Mouse (Mus musculus) mammary gland, adult 2 months (tissue): Measurements from ENCODE around the gene Wfdc18. TPM values are rescaled to one million over a fixed set of nuclear protein-coding genes. Genes with fewer than 3 reads are reported as not detected.

Source experiments
- polyA plus RNA-seq: library from polyadenylated mRNA; depleted of rRNA; stranded (reverse); fragments of >200 nt; gene quantifications from 2 replicates; pipeline ENCODE4 v1.2.3, GENCODE M21; 2012; ENCODE audit warnings: low replicate concordance; rRNA removed

Gene Wfdc18
- polyA plus RNA-seq = 51.7 and 105 TPM in 2 replicates

DNA sequence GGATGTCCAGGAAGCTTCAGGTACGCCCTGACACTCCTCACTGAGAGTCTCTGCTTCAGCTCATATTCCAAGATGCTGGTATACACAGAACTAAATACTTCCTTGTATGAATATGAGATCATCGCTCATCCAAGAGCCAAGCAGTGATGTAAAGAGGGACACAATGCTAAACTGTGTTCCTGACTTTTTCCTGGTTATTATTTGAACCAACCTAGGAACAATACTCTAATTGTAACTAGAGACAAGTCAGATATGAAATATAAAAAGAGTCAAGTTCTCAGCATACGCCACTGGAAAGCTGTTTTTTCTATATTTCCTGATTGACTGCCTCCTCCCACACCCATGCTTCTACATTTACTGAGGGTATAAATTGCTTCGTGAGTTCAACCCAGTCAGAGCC is at the start of gene Wfdc18:
Wfdc18 (plus strand) TSS at position 301 of the 400 bp plus-strand sequence.

GRCm38 (mm10) chr11:83662204-83662603 is 46.6 kb upstream of the Wfdc18 start, which contains the start of gene Ccl4:
Gene Ccl4 (plus strand): TSS chr11:83662584.

GRCm38 (mm10) chr11:83703705-83704104 is 5.1 kb upstream of the Wfdc18 start, which contains the start of gene Wfdc17:
Gene Wfdc17 (plus strand): TSS chr11:83703991.

DNA sequence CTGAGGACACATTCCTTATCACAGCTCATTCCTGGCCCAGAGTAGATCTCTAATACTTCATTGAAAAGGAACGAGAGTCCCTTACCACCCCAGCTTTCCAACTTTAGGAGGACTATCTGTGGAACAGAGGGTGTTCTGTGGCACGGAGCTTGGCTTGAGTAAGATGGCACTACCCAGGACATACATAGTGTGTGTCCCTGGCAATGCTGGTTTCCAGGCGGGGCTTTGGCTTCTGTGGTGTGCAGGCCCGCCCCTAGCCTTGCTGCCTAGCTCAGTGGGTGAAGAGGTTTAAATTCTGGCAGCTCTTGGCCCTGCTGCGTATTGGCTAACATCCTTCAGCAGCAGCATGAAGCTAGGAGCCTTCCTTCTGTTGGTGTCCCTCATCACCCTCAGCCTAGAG is 37.9 kb downstream of the Wfdc18 start, which contains the start of gene Wfdc21:
Wfdc21 (plus strand) TSS at position 260 of the 400 bp plus-strand sequence.

GRCm38 (mm10) chr11:83753581-83754181 is 44.9 kb downstream of the Wfdc18 start, which contains the start of gene Heatr6:
Gene Heatr6 (plus strand): TSS chr11:83753696.

Other genes with a start within 250 kb of the Wfdc18 start
- gene Mmp28, start 245.9 kb upstream of the Wfdc18 start, polyA plus RNA-seq = 16.7 and 33.4 TPM in 2 replicates
- 4.1 and 5.1 TPM in 2 replicates for gene Taf15, start 235.9 kb upstream of the Wfdc18 start, polyA plus RNA-seq
- 0.19 TPM in 2 replicates for gene Heatr9, start 186.8 kb upstream of the Wfdc18 start, polyA plus RNA-seq
- 640 and 1,485 TPM in 2 replicates for gene Ccl5, start 178.5 kb upstream of the Wfdc18 start, polyA plus RNA-seq
- 8.7 and 25.6 TPM in 2 replicates for gene Ccl9, start 130.4 kb upstream of the Wfdc18 start, polyA plus RNA-seq
- gene Ccl6, start 115.9 kb upstream of the Wfdc18 start, polyA plus RNA-seq = 31.5 and 59.5 TPM in 2 replicates
- not detected in 2 replicates for gene Rpl9-ps1, start 63.4 kb upstream of the Wfdc18 start, polyA plus RNA-seq
- gene Ccl3, start 59.7 kb upstream of the Wfdc18 start, polyA plus RNA-seq = 3.1 and 4.3 TPM in 2 replicates
- 2.5 and 3.8 TPM in 2 replicates for gene Ccl4, start 46.4 kb upstream of the Wfdc18 start, polyA plus RNA-seq
- gene Wfdc17, start 5.0 kb upstream of the Wfdc18 start, polyA plus RNA-seq = 10.6 and 42.5 TPM in 2 replicates
- 111 and 252 TPM in 2 replicates for gene Wfdc21, start 37.9 kb downstream of the Wfdc18 start, polyA plus RNA-seq
- gene Heatr6, start 44.7 kb downstream of the Wfdc18 start, polyA plus RNA-seq = 21.8 and 25.4 TPM in 2 replicates
- 0.10 and 0.23 TPM in 2 replicates for gene Hnf1b, start 141.0 kb downstream of the Wfdc18 start, polyA plus RNA-seq
- 2.4 and 7.8 TPM in 2 replicates for gene Ddx52, start 233.0 kb downstream of the Wfdc18 start, polyA plus RNA-seq